Mouse (Mus musculus) heart, embryonic 14.5 days (tissue): ENCODE measurements around the gene Olfr401. TPM values are rescaled to one million over a fixed set of nuclear protein-coding genes. Genes with fewer than 3 reads are reported as not detected.
"Not testable (repeated sequence)": the region's sequence is repeated elsewhere in the genome, so short reads cannot be mapped to it uniquely, and the experiment has no call there.

Experiments used
- ATAC-seq: fragments of 200-750 bp; cut with Nextera tagmentation; 2 replicates; pipeline ENCODE4 v1.8.0; 2017; ENCODE audit warnings: low read depth, moderate TSS enrichment; ENCODE audit not compliant: insufficient number of reproducible peaks, insufficient read depth, low FRiP score
- H3K27ac ChIP-seq, 2 experiments: fragments of 200-500 bp in 1 of 2; fragments of 300-500 bp in 1 of 2; sonication (generic) in 1 of 2; replicated peaks in 1 of 2; 2 replicates each; pipeline ENCODE4 v1.5.1; 2012 to 2014; ENCODE audit warnings: low read depth in 2 of 2, low read length in 2 of 2, control low read depth in 1 of 2, mild to moderate bottlenecking in 1 of 2, mixed read lengths in 1 of 2; ENCODE audit not compliant: control insufficient read depth in 1 of 2, insufficient read depth in 1 of 2
- H3K27me3 ChIP-seq: fragments of 300-500 bp; sonication (generic); 2 replicates; pipeline ENCODE4 v1.6.1; 2014; ENCODE audit warnings: mild to moderate bottlenecking, low read length, control low read depth; ENCODE audit not compliant: control insufficient read depth, insufficient read depth
- H3K36me3 ChIP-seq: fragments of 300-500 bp; sonication (generic); 2 replicates; pipeline ENCODE4 v1.6.1; 2014; ENCODE audit warnings: mild to moderate bottlenecking, control low read depth, low read length, mixed read lengths; ENCODE audit not compliant: control insufficient read depth, insufficient read depth
- H3K4me1 ChIP-seq, 2 experiments: fragments of 200-500 bp in 1 of 2; fragments of 300-500 bp in 1 of 2; sonication (generic) in 1 of 2; 2 replicates each; pipeline ENCODE4 v1.6.1; 2012 to 2014; ENCODE audit warnings: low read length in 2 of 2, control low read depth in 1 of 2, mixed read lengths in 1 of 2; ENCODE audit not compliant: control insufficient read depth in 2 of 2, insufficient read depth in 2 of 2
- H3K4me2 ChIP-seq: fragments of 300-500 bp; sonication (generic); 2 replicates; pipeline ENCODE4 v1.6.1; 2014; ENCODE audit warnings: mild to moderate bottlenecking, low read length
- H3K4me3 ChIP-seq, 2 experiments: fragments of 200-500 bp in 1 of 2; fragments of 300-500 bp in 1 of 2; sonication (generic) in 1 of 2; 2 replicates each; pipeline ENCODE4 v1.5.1; 2012 to 2014; ENCODE audit warnings: low read length in 2 of 2, mild to moderate bottlenecking in 2 of 2, control low read depth in 1 of 2, low read depth in 1 of 2, moderate library complexity in 1 of 2; ENCODE audit not compliant: control insufficient read depth in 1 of 2, insufficient read depth in 1 of 2
- H3K9ac ChIP-seq: fragments of 300-500 bp; sonication (generic); 2 replicates; pipeline ENCODE4 v1.6.1; 2014; ENCODE audit warnings: mild to moderate bottlenecking, low read length
- H3K9me3 ChIP-seq: fragments of 300-500 bp; sonication (generic); 2 replicates; pipeline ENCODE4 v1.6.1; 2016; ENCODE audit warnings: low read length, control low read depth; ENCODE audit not compliant: control insufficient read depth
- WGBS: fragments of 180-500 bp; shearing (Covaris S2); extraction: QIAGEN DNeasy Blood & Tissue Kit; methylation state at CpG from one replicate; pipeline ENCODE4 v1.1.7; 2014; 5-methylcytosine and 5-hydroxymethylcytosine counted together
- polyA plus RNA-seq: library from polyadenylated mRNA; unstranded; fragments of >200 nt; fragmentation: Nextera tagmentation; extraction: Ambion mirVana; gene quantifications from 2 replicates; pipeline ENCODE4 v1.2.1, GENCODE M21; 2014

Olfr401 gene
- polyA plus RNA-seq: not detected in 2 replicates

DNA sequence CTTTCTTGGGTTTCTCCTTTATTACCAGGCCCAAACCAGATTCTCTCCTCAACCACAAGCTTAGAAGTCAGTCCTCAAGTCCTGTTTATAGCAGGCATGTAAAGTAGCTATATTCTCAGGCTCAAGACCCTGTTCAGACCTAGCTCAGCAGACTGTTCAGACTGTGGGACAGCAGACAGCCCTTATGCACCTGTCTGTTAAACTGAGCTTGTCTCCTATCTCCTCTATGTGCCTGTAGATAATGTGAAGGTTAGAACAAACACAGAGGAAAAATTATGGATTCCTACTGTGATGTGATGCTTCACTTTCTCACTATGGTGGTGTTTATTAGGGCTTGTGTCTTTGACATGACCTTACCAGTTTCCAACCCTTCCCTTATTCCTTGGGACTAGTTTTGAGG is at the start of gene Olfr401:
TSS of gene Olfr401 (plus strand) at position 301 of the 400 bp plus-strand sequence.
- Histone ChIP-seq H3K36me3 (no peaks in the 10 kb centered on the region), H3K27ac (no peak within 1 kb of the TSS), H3K4me1 (no peaks in the 10 kb centered on the region), H3K4me3 (no peak within 1 kb of the TSS), H3K4me2 (no peak within 1 kb of the TSS), H3K9ac (no peak within 1 kb of the TSS), H3K27me3 (no peaks in the 10 kb centered on the region), H3K9me3 (peaks cover 8% of the 10 kb centered on the region; the same call in 1 of the 2 replicates)
- no peak for ATAC-seq

- Histone ChIP-seq H3K9ac (no peak within 1 kb of the TSS), H3K27me3 (no peaks in the 10 kb centered on the region), H3K27ac (no peak within 1 kb of the TSS), H3K4me3 (no peak within 1 kb of the TSS), H3K36me3 (no peaks in the 10 kb centered on the region), H3K4me2 (no peak within 1 kb of the TSS), H3K4me1 (no peaks in the 10 kb centered on the region), H3K9me3 (peaks cover 9% of the 10 kb centered on the region)
- WGBS: 84% methylated on average over 1 of the region's 1 CpGs
- ATAC-seq: no peak
These were observed 43.9 kb upstream of the Olfr401 start, which contains the start of gene Zfp616 for GRCm38 (mm10) chr11:74069655-74070054. Zfp616 (plus strand) TSS chr11:74069955.

GRCm38 (mm10) chr11:74100724-74101123 is 12.8 kb upstream of the Olfr401 start:
- H3K27me3 ChIP-seq: no peaks in the 10 kb centered on the region
- peaks cover 6% of the 10 kb centered on the region; the same call in 1 of the 2 replicates for H3K9me3 ChIP-seq
- H3K36me3 ChIP-seq: no peaks in the 10 kb centered on the region
- no peak overlapping the region for H3K4me2 ChIP-seq
- WGBS: 59% methylated on average over 2 of the region's 2 CpGs
- no peak overlapping the region for H3K27ac ChIP-seq
- no peaks in the 10 kb centered on the region for H3K4me1 ChIP-seq
- no peak for ATAC-seq
- no peak overlapping the region for H3K4me3 ChIP-seq
- H3K9ac ChIP-seq: no peak overlapping the region

GRCm38 (mm10) chr11:74101507-74101906 is 12.0 kb upstream of the Olfr401 start:
- H3K9ac ChIP-seq: no peak overlapping the region
- no peaks in the 10 kb centered on the region for H3K4me1 ChIP-seq
- no peaks in the 10 kb centered on the region for H3K36me3 ChIP-seq
- H3K27me3 ChIP-seq: no peaks in the 10 kb centered on the region
- H3K27ac ChIP-seq: no peak overlapping the region
- H3K4me2 ChIP-seq: no peak overlapping the region
- H3K4me3 ChIP-seq: no peak overlapping the region
- WGBS: 39% methylated on average over 2 of the region's 2 CpGs
- H3K9me3 ChIP-seq: peaks cover 6% of the 10 kb centered on the region; the same call in 1 of the 2 replicates
- ATAC-seq: no peak

DNA sequence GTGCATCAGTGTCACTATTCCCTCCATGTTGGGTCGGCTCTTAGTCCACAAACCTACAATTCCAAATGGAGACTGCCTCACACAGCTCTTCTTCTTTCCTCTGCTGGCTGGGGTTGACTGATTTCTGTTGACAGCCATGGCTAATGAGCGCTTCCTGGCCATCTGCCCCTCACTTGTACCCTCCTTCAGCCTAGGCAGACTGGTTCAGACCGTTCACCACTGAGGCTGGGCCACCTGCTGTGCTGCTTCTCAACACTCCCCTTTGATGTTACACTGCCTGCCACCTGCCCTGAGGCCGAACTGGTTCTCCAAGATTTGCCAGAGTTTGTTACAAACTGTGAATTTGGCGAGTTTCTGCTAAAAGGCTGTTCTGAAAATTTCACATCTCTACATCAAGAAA is 8.4 kb upstream of the Olfr401 start:
- Histone ChIP-seq H3K36me3 (no peaks in the 10 kb centered on the region), H3K4me1 (no peaks in the 10 kb centered on the region), H3K4me2 (no peak overlapping the region), H3K4me3 (no peak overlapping the region), H3K9ac (no peak overlapping the region), H3K9me3 (peaks cover 10% of the 10 kb centered on the region; the same call in 1 of the 2 replicates), H3K27me3 (no peaks in the 10 kb centered on the region), H3K27ac (no peak overlapping the region)
- ATAC-seq: no peak
- 22% methylated on average over 5 of the region's 5 CpGs for WGBS

- not testable (repeated sequence) for H3K27me3 ChIP-seq, H3K4me2 ChIP-seq, H3K9ac ChIP-seq, H3K4me3 ChIP-seq, ATAC-seq, H3K36me3 ChIP-seq, H3K27ac ChIP-seq, H3K4me1 ChIP-seq
- 36% methylated on average over 1 of the region's 1 CpGs for WGBS
- peaks cover 52% of the 10 kb centered on the region for H3K9me3 ChIP-seq
These were observed 26.5 kb downstream of the Olfr401 start for GRCm38 (mm10) chr11:74140001-74140400.

DNA sequence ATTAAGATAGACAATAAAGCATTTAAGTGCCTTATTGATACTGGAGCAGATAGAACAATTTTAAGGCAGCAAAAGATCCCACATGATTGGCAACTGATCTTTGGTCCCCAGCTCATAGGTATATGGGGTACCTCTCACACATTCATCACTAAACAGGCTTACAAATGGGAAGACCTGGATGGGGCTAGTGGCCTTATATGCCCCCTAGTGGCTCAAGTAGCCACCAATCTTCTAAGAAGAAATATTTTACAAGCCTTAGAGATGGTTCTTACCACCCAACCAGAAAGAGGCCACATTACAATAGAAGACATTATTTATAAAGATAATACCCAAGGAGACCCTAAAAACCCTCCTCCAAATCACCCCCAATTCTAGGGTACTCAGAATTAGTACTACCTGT is 32.4 kb downstream of the Olfr401 start:
- Histone ChIP-seq H3K4me1 (no peaks in the 10 kb centered on the region), H3K27me3 (no peaks in the 10 kb centered on the region), H3K4me3 (no peak overlapping the region), H3K36me3 (no peaks in the 10 kb centered on the region), H3K27ac (no peak overlapping the region), H3K9me3 (peaks cover 31% of the 10 kb centered on the region), H3K9ac (no peak overlapping the region), H3K4me2 (no peak overlapping the region)
- no peak for ATAC-seq

DNA sequence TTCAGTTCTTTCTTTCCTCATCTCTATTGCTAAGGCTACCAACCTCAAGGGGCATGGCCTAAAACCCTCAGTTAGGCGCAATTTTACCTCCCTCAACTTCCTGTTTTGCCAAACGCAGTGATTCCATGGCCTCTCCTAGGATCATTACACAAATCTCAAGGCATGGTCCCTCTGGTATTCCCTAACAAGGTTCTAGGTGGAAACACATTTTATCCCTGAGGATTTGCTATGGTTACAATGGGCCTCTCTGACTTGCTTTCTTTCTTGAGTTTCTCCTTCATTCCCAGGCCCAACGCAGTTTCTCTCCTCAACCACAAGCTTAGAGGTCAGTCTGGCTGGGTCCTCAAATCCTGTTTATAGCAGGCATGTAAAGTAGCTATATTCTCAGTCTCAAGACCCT is 39.7 kb downstream of the Olfr401 start, which contains the start of gene Olfr402:
TSS of gene Olfr402 (plus strand) at position 301 of the 400 bp plus-strand sequence.
- Histone ChIP-seq H3K36me3 (no peaks in the 10 kb centered on the region), H3K4me1 (no peaks in the 10 kb centered on the region), H3K27me3 (no peaks in the 10 kb centered on the region), H3K9ac (no peak within 1 kb of the TSS), H3K4me3 (no peak within 1 kb of the TSS), H3K27ac (no peak within 1 kb of the TSS), H3K9me3 (peaks cover 11% of the 10 kb centered on the region), H3K4me2 (no peak within 1 kb of the TSS)
- WGBS: 56% methylated on average over 3 of the region's 3 CpGs
- ATAC-seq: no peak
